Mouse (Mus musculus): ENCODE measurements at regions not wholly inside any gene's neighbourhood (a gene's known extent, or its start where the extent isn't known, plus 50 kb on each side); places are given as distances from the start of the nearest gene placed in this dataset.

DNA sequence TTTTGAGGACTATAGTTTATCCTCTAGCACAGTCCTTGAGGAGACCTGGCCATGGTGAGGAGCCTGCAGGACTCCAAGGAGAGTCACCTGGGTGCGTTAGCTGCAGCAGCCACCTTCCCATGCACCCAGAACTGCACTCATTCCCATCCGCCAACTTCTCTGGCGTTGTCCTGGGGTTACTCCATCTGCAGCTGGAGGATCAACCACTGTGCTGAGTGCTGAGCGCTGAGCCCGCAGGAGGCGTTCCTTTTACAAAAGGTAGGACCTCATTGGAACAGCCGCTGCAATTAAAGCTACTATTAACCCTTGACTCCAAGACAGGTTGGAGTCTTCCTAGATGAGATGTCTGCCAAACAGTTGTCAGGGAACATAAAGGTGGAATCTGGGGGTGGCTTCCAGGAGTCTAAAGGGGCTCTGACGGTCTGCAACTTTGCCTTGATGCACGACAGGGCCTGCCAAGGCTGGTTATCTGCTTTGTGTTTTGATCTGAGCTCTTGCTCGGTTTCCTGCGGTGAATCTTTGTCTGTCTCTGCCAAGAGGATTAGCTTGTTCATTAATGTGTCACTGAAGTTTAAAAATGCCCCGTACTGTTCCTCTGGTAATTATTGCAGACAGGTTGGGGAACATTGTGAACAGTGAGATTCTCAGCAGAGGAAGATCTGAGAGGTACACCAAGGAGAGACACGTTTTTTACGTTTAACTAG lies 152.1 kb downstream of the Fam173b start:
- H3K36me3 ChIP-seq (ENCODE audit: insufficient read depth, low read length), result no peaks in the 10 kb centered on the region
- H3K27me3 ChIP-seq (ENCODE audit: insufficient read depth, low read length), result no peaks in the 10 kb centered on the region
- H3K4me2 ChIP-seq (ENCODE audit: low read length), result no peak overlapping the region
- 40% methylated on average over 14 of the region's 14 CpGs for WGBS
- H3K4me3 ChIP-seq (replicated peaks; ENCODE audit: low read depth, low read length), result no peak overlapping the region
- TF ChIP-seq CTCF (IDR thresholded peaks at IDR 0.05; ENCODE audit: low read depth), result no peak
- H3K4me1 ChIP-seq (replicated peaks; ENCODE audit: insufficient read depth, low read length), result no peaks in the 10 kb centered on the region
- H3K27ac ChIP-seq, result no peak overlapping the region
- ATAC-seq (replicated peaks; ENCODE audit: low FRiP score, low read depth) (no peak), DNase-seq (ENCODE audit: low spot score) (no peak)
- H3K9ac ChIP-seq (ENCODE audit: low read depth, low read length), result no peak overlapping the region
- H3K9me3 ChIP-seq (replicated peaks; ENCODE audit: low read length), result no peaks in the 10 kb centered on the region

- H3K4me3 ChIP-seq (replicated peaks; ENCODE audit: low read depth, low read length), result no peak overlapping the region
- no peak overlapping the region for H3K27ac ChIP-seq
- H3K9ac ChIP-seq (ENCODE audit: low read depth, low read length), result no peak overlapping the region
- H3K9me3 ChIP-seq (replicated peaks; ENCODE audit: low read length), result no peaks in the 10 kb centered on the region
- TF ChIP-seq CTCF (IDR thresholded peaks at IDR 0.05; ENCODE audit: low read depth), result no peak
- DNase-seq (ENCODE audit: low spot score) (peak; percentile 22), ATAC-seq (replicated peaks; ENCODE audit: low FRiP score, low read depth) (no peak)
- no peak overlapping the region for H3K4me2 ChIP-seq (ENCODE audit: low read length)
- H3K4me1 ChIP-seq (replicated peaks; ENCODE audit: insufficient read depth, low read length), result no peaks in the 10 kb centered on the region
- WGBS, result 53% methylated on average over 12 of the region's 12 CpGs
- H3K27me3 ChIP-seq (ENCODE audit: insufficient read depth, low read length), result no peaks in the 10 kb centered on the region
- H3K36me3 ChIP-seq (ENCODE audit: insufficient read depth, low read length), result no peaks in the 10 kb centered on the region
Measured at GRCm38 (mm10) chr15:31768959-31769844, 167.6 kb downstream of the Fam173b start.

DNA sequence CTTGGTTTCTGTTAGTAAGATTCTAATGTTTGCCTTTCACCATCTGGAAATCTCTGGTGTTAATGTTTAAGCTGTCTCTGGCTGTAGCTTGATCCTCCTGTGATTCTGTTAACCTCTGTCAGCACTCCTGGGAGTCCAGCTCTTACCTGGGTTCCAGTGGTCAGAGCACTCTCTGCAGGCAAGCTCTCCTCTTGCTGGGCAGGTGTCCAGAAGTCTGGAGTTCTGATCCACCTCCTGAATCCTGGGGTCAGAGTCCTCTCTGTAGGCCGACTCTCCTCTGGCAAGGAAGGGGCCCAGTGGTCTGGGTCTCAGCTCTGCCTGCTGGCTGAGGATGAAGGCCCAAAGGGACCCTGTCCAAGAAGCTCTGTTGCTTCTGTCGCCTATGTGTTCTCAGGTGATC lies 181.4 kb downstream of the Fam173b start:
- ATAC-seq (replicated peaks; ENCODE audit: low FRiP score, low read depth) (no peak), DNase-seq (ENCODE audit: low spot score) (no peak)
- Histone ChIP-seq H3K27me3 (ENCODE audit: insufficient read depth, low read length) (no peaks in the 10 kb centered on the region), H3K4me2 (ENCODE audit: low read length) (no peak overlapping the region), H3K27ac (no peak overlapping the region), H3K4me1 (replicated peaks; ENCODE audit: insufficient read depth, low read length) (no peaks in the 10 kb centered on the region), H3K4me3 (replicated peaks; ENCODE audit: low read depth, low read length) (no peak overlapping the region), H3K36me3 (ENCODE audit: insufficient read depth, low read length) (no peaks in the 10 kb centered on the region), H3K9ac (ENCODE audit: low read depth, low read length) (no peak overlapping the region), H3K9me3 (replicated peaks; ENCODE audit: low read length) (no peaks in the 10 kb centered on the region)
- 86% methylated on average over 2 of the region's 2 CpGs for WGBS
- TF ChIP-seq CTCF (IDR thresholded peaks at IDR 0.05; ENCODE audit: low read depth), result no peak

- 71% methylated on average over 3 of the region's 3 CpGs for WGBS
- H3K27ac ChIP-seq, result no peak overlapping the region
- no peak overlapping the region for H3K4me2 ChIP-seq (ENCODE audit: low read length)
- H3K36me3 ChIP-seq (ENCODE audit: insufficient read depth, low read length), result no peaks in the 10 kb centered on the region
- H3K9ac ChIP-seq (ENCODE audit: low read depth, low read length), result no peak overlapping the region
- H3K9me3 ChIP-seq (replicated peaks; ENCODE audit: low read length), result no peaks in the 10 kb centered on the region
- no peaks in the 10 kb centered on the region for H3K27me3 ChIP-seq (ENCODE audit: insufficient read depth, low read length)
- TF ChIP-seq CTCF (IDR thresholded peaks at IDR 0.05; ENCODE audit: low read depth), result peak; percentile 35; the same call in 1 of the 2 replicates
- ATAC-seq (replicated peaks; ENCODE audit: low FRiP score, low read depth) (no peak), DNase-seq (ENCODE audit: low spot score) (no peak)
- H3K4me1 ChIP-seq (replicated peaks; ENCODE audit: insufficient read depth, low read length), result no peaks in the 10 kb centered on the region
- no peak overlapping the region for H3K4me3 ChIP-seq (replicated peaks; ENCODE audit: low read depth, low read length)
Measured at GRCm38 (mm10) chr15:31785022-31785421, 183.4 kb downstream of the Fam173b start.

- no peak for ATAC-seq (replicated peaks; ENCODE audit: low FRiP score, low read depth)
- Histone ChIP-seq H3K4me3 (replicated peaks; ENCODE audit: low read depth, low read length) (no peak overlapping the region), H3K36me3 (ENCODE audit: insufficient read depth, low read length) (no peaks in the 10 kb centered on the region), H3K9ac (ENCODE audit: low read depth, low read length) (no peak overlapping the region), H3K4me2 (ENCODE audit: low read length) (no peak overlapping the region), H3K4me1 (replicated peaks; ENCODE audit: insufficient read depth, low read length) (no peaks in the 10 kb centered on the region), H3K27me3 (ENCODE audit: insufficient read depth, low read length) (no peaks in the 10 kb centered on the region), H3K27ac (no peak overlapping the region), H3K9me3 (replicated peaks; ENCODE audit: low read length) (no peaks in the 10 kb centered on the region)
- 90% methylated on average over 2 of the region's 2 CpGs for WGBS
- no peak for TF ChIP-seq CTCF (IDR thresholded peaks at IDR 0.05; ENCODE audit: low read depth)
- DNase-seq (ENCODE audit: low spot score), result no peak
Measured at GRCm38 (mm10) chr15:31798863-31799262, 197.2 kb downstream of the Fam173b start.

- Histone ChIP-seq H3K4me2 (ENCODE audit: low read length) (no peak overlapping the region), H3K4me3 (replicated peaks; ENCODE audit: low read depth, low read length) (no peak overlapping the region), H3K4me1 (replicated peaks; ENCODE audit: insufficient read depth, low read length) (no peaks in the 10 kb centered on the region), H3K36me3 (ENCODE audit: insufficient read depth, low read length) (no peaks in the 10 kb centered on the region), H3K9me3 (replicated peaks; ENCODE audit: low read length) (no peaks in the 10 kb centered on the region), H3K27ac (no peak overlapping the region), H3K27me3 (ENCODE audit: insufficient read depth, low read length) (no peaks in the 10 kb centered on the region), H3K9ac (ENCODE audit: low read depth, low read length) (no peak overlapping the region)
- 39% methylated on average over 3 of the region's 3 CpGs for WGBS
- TF ChIP-seq CTCF (IDR thresholded peaks at IDR 0.05; ENCODE audit: low read depth), result no peak
- ATAC-seq (replicated peaks; ENCODE audit: low FRiP score, low read depth) (no peak), DNase-seq (ENCODE audit: low spot score) (peak; percentile 61)
Measured at GRCm38 (mm10) chr15:31805522-31805921, 203.9 kb downstream of the Fam173b start.

All from kidney, postnatal 0 days (tissue).